Mouse (Mus musculus): Measurements from ENCODE around the gene Wdr19.

GRCm38 (mm10) chr5:65177026-65177514 lies 22.4 kb upstream of the Wdr19 start:
- TF ChIP-seq CTCF (IDR thresholded peaks at IDR 0.05): no peak
- no peak for TF ChIP-seq POLR2A (IDR thresholded peaks at IDR 0.05; ENCODE audit: insufficient read depth, low read depth, low read length)

Data from heart, adult 2 months (tissue).